Mouse (Mus musculus) naive thymus-derived CD4-positive, alpha-beta T cell, adult 2 months (primary cell): ENCODE measurements around the gene Csnk2a2.

Source experiments
- DNase-seq: peaks from one replicate; pipeline ENCODE4 v3.0.0-alpha.2; 2011; ENCODE audit warnings: low read depth

Csnk2a2 gene

DNA sequence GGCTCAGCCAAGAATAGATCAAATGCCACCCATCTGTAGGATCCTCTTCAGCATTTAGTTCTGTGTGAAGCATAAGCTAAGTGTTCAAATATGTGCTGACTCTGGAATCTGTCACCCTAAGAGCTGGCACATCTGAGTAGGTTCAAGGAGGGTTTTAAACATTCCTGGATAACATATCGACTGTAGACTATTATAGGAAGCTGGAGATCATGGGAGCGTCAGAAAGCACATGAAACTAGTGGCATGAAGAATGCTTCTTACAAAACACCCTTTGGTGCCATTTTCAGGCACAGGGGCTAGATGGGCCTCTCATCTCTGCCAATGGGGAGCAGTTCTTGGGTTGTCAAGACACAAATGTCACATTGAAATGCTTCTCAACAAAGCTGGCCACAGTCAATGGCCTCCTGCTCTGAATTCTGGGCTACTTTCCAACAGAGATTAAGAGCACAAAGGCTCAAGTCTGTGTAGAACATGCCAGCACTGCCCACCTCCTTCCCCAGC, 63.0 kb downstream of the Csnk2a2 start:
- no peak for DNase-seq

DNA sequence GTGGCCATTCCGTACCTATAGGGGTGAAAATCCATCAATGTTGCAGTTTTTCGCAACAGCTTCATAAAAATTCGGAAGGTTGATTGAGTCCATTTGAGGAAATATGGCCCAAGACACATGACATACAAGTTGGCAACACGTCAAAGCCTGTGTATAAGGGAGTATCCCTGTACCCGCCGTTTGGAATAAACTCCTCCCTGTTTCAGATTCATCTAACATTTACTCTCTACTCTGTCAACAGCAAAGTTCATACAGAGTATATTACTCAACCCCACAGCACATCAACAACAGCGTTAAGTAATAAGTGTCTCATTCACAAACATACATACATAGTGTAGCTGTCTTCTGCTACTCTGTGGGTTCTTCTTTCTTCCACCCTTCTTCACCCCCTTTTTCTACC, 65.2 kb downstream of the Csnk2a2 start:
- DNase-seq = no peak

DNA sequence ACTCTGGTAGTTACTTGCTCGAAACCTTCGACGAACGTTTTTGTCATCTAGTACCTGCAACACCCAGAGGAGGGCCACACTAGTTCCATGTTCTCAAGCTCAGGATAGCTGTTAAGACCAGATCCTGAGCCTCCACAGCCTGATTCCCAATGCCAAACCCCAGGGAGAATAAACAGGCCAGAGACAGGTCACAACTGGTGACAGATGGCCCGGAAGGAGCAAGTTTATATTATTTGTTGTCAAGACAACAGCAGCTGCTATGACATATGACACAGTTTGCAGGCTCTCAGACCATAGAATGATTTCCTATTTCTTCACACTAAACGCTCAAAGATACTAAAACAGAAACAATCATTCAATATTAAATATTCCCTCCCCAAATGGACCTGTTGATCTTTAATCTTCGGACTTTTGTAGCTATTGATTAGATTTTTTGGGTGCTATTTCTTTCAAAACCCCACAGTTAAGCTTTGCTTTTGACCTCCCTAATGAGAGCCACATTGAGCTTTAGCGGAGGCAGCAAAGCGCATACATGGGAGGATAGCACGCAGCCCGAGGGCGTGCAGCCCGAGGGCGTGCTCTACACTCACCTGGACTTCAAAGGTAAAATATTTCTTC, 67.5 kb downstream of the Csnk2a2 start:
- DNase-seq = no peak

DNA sequence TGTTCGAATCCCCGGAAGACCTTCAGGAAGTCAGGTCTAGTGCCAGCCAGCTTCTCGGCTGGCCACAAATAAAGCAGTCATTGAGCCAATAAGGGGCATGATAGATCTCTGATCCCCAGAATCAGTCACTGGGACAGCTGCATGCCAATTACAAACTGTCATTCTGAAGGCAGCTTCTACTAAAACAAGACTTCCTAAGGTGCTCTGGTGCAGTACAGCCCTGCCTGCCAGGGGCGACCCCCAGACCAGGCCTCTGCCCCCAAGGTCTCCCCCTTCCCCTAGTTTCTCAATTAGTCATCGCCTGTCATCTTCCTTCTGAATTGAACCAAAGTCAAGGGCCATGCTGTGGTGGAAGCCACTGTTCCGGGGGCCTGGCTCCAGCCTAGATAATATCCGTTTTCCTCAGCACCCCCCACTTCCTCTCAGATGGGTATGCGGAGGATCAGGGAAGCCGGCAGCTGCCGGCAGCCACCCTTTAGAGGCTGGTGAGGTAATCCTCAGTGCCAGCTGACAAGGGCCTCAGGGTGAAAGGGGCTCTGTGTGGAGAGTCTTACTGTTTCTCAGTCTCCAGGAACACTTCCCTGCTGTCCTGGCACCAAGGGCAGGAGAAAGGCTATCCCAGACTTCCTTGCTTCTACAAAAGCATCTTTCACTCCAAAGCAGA, 78.4 kb downstream of the Csnk2a2 start:
- no peak for DNase-seq

DNA sequence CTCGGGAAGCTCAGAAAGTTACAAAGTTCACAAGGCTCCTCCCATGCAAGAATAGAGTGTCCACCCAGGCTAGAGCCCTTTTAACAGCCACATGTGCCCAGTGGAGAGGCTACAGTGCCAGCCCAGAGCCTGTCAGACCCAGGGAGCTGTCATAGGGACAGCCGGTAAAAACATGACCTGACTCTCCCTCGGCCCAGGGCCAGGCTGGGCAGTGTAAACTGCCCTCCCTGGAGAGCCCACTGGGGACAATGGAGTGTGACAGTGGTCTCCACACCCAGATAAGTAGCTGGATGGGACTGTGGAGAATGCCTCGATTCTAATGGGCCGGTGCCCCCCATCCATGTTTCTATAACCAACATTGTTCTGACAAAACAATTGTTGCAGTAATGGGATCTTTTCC, 80.3 kb downstream of the Csnk2a2 start:
- DNase-seq = no peak

DNA sequence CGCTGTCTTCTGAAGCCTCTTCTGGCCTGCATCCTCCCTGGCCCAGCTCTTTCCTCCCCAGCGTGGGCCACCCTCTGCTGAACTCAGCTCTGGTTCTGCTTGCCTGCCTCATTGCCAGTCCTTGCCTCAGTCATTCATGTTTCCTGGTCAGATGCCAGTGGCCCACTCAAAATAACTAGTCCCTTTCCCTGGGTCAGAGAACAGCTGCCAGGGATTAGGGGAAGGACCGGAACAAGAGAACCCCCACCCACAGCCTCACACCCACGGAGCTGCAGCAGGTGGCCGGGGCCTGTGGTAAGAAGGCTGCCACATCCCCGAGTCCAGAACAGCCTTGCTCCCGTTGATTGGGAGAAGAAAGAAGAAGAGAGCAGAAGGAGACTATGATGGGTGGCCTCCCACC, 88.7 kb downstream of the Csnk2a2 start:
- DNase-seq = no peak

DNA sequence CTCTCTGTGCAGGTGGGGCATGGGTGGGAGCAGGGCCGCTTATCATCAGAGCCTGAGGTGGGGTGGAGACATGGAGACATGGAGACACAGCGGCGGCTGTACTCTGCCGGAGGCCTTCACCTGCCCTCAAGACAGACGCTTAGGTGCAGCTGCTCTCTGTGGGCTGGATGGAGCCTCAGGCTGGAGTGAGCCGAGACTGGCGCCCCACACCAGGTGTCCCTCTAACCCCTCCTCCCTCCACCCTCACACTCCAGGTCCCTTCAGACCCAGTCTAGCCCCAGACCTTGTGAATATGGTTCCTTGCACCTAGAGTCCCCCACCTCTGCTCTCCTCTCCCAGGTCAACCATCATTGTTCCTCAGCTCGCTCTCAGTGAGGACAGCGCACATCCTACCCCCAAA, 90.7 kb downstream of the Csnk2a2 start:
- no peak for DNase-seq

DNA sequence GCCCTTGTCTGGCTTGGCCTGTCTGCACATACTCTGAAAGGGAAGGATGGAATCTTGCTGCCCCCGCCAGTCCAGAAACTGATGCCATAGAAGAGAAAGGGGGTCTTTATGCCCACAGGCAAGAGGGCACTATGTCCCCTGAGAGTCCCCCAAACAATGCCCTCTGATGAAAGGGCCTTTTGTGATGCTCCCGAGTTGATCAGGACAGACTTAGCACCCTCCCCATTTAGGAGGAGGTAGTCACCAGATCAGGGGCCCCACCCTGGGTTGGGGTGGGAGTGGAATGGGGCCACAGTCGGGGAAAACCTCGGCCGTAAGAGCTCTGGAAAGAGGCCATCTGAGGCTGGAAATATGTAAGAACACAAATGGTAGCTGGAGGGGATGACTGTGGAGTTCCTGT, 92.6 kb downstream of the Csnk2a2 start:
- DNase-seq = no peak

DNA sequence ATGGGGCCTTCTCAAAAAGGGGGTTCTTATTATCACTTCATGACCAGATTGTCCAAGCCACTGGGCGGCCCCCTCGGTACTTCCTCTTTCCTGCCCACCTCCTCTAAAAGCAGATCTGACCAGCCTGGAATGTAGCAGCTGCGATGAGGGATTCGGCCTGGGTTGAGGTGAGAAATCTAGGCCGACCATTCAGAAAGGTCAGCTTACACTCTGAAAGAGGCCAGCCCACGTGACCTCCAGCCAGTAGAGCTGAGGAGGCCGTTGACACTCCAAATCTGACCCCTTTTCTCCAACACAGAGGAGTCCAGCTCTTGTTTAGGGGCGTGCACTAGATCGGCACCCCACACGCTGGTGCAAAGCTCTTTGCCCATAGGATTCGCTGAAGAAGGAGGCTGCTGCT, 93.1 kb downstream of the Csnk2a2 start:
- no peak for DNase-seq
